Mouse (Mus musculus): ENCODE results near the gene Prkcb.

Gene Prkcb

GRCm38 (mm10) chr7:122520850-122521638, 232.5 kb downstream of the Prkcb start:
- DNase-seq (ENCODE audit: low read depth, low spot score) = no peak

DNA sequence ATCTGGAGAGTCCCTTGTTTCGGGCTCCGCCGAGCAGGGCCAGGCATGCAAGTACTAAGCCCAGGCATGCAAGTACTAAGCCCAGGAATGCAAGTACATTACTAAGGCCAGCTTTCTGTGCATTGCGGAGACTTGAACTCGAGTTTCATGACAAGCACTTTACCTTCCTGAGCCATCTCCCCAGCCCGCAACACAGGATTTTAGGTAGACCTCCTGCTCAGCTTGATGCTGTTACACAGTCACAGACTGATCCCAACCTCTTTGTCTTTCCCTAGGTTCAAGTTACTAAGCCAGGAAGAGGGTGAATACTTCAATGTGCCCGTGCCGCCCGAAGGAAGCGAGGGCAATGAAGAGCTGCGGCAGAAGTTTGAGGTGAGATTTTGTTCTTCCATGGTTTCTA, 239.7 kb downstream of the Prkcb start:
- DNase-seq (ENCODE audit: low read depth, low spot score) = no peak

DNA sequence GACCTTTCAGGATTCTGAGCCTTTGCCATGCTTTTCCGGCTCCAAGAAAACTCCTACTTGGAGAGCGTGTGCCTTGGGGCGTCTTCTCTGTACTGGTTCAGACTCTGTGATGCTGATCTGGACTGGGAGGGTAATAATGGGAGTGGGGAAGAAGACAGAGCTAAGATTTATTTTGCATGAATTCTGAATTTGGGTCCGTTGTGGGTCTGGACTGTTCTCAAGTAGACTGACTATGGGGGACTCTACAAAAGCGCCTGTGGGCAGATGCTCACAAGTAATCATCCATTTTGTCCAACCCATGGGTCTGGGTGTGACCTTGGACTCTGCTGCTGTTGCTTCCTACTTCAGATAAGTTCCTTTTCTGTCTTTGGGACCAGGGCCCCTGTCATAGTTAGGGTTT, 240.1 kb downstream of the Prkcb start:
- no peak for DNase-seq (ENCODE audit: low read depth, low spot score)

- no peak for DNase-seq (ENCODE audit: low read depth, low spot score)
Measured at GRCm38 (mm10) chr7:122533566-122534360, 245.2 kb downstream of the Prkcb start.

GRCm38 (mm10) chr7:122544616-122545015, 256.1 kb downstream of the Prkcb start:
- no peak for DNase-seq (ENCODE audit: low read depth, low spot score)

DNA sequence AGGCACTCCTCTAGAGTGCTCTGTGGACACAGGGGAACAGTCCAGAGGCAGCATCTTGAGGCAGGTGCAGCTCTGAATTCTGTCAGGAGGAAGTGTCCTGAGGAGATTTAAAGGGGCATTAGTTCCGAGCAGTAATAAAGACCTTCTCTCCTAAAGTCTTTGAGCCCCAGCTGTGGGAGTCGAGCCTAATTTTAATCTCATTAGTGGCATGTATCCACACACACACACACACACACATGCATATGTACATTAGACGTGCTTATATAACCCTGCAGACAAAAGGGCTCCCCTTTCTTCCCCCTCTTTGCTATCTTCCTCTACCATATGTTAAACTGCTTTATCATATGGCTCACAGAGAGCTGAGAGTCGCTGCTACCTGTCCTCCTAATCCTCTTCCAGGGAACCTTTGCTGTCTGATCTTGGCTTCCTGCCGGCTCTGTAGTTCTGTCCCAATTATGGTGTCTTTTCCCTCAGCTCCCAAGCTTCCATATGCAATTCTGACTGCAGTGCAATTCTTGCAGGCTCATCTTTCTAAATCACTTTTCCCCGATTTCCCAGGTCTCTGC, 268.1 kb downstream of the Prkcb start:
- no peak for DNase-seq (ENCODE audit: low read depth, low spot score)

DNA sequence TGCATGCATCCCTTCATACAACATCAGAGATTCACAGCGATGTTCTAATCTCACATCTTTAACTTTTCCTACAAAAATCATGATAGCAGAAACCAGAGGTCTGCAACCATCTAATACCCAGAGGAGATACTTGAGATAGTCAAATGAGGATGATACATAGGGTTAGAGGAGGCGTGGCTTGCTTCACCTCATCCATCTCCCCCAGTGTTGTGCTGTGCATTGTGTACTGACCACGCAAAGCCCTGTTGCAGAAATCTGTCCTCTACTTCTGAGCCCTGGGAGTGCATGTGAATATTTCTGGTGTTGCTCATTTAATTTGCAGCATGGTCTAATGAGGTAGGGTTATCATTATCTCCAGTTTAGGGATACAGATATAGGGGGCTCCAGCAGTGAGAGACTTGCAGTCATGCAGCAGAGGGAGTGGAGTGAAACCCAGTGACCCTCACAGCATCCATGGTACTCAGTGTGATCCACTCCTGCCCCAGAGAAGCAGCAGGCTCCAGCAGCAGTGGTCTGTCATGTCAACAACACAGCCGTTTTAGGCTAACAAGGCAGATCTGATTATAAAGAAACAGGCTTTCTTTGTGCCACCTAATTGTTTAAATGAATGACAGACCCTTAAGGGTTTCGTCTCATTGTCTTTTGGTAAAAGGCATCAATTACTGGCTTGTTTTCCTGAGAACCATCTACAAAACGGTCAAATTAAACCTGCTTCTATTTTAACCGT, 269.7 kb downstream of the Prkcb start:
- DNase-seq (ENCODE audit: low read depth, low spot score) = no peak

DNA sequence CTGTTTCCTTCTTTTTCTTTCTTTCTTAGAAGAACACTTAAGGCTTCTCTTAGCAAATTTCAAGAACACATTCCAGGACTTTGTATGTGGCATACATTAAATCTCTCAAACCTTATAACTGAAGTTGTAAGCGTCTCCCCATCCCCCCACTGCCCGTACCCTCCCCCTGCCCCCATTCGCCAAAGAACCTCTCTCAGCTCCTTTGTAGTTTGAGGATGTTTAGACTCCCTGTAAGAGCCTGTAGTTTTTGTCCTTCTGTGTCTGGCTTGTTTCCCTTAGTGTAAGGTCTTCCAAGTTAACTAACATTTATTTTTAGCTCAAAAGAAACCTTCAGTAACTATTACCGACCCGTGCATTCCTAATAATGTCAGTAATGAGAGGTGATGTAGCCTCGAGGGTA, 270.4 kb downstream of the Prkcb start:
- DNase-seq (ENCODE audit: low read depth, low spot score) = no peak

- DNase-seq (ENCODE audit: low read depth, low spot score) = no peak
Measured at GRCm38 (mm10) chr7:122562586-122562985, 274.0 kb downstream of the Prkcb start.

GRCm38 (mm10) chr7:122565371-122565770, 276.8 kb downstream of the Prkcb start:
- DNase-seq (ENCODE audit: low read depth, low spot score) = no peak

- no peak for DNase-seq (ENCODE audit: low read depth, low spot score)
Measured at GRCm38 (mm10) chr7:122566011-122566410, 277.5 kb downstream of the Prkcb start.

GRCm38 (mm10) chr7:122568787-122569186, 280.2 kb downstream of the Prkcb start:
- DNase-seq (ENCODE audit: low read depth, low spot score) = no peak

- DNase-seq (ENCODE audit: low read depth, low spot score) = no peak
Measured at GRCm38 (mm10) chr7:122570407-122570806, 281.9 kb downstream of the Prkcb start.

DNA sequence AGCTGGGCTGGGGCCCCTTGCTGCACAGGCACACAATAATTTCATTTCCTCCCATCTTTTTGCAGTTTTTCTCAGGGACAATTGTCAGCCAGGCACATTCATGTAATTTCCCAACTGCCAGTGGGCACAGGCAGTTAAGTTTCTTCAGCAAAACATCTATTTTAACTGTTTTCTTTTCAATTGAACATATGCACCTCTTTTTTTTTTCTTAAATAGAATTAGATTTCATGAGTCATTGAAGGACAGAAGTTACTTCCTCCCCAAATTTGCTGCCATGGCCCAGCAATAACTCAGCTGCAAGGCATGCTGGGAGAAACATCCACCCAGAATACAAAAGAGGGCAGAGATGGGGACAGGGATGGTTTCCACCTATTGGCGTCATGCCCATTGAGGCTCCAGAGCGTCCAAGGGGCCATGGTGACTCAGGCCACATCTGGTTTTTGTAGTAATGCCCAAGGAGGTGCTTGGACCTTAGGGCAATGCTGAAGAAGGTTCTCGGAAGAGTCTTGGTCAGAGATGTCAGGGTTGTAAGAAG, 284.6 kb downstream of the Prkcb start:
- no peak for DNase-seq (ENCODE audit: low read depth, low spot score)

DNA sequence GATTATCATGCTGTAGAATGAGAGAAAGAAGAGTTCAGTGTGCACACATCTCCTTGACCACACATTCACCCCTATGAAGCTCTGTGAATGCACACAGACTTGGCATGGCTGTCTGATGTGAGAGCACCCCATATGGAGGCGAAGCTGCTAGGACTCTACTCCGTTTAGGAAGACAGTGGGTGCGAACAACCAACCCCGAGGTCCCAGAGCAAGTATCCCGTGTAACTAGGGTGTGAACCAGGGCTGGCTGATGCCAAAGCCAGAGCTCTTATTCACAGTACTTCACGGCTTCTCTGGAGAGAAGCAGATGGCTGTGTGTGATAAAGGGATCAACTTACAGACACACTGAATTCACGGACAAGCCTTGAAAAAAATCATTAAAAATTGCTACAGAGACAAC, 285.9 kb downstream of the Prkcb start:
- no peak for DNase-seq (ENCODE audit: low read depth, low spot score)

DNA sequence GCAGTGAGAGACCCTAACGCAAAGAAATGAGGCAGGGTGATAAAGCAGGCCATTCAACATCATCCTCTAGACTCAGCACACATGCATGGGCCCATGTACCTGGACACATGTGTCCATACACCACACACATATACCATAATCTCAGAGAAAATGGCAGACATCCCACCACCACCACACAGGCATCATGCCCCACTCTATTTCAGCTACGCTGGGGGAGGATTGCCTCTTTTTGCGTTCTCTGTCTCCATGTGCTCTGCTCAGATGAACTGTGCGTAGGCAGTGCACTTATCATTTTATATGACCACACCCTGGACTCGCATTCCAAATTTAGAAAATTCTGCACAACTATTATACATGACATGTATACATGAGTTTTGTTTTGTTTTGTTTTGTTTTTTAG, 286.5 kb downstream of the Prkcb start:
- DNase-seq (ENCODE audit: low read depth, low spot score) = no peak

GRCm38 (mm10) chr7:122575506-122575905, 287.0 kb downstream of the Prkcb start:
- DNase-seq (ENCODE audit: low read depth, low spot score) = no peak

DNA sequence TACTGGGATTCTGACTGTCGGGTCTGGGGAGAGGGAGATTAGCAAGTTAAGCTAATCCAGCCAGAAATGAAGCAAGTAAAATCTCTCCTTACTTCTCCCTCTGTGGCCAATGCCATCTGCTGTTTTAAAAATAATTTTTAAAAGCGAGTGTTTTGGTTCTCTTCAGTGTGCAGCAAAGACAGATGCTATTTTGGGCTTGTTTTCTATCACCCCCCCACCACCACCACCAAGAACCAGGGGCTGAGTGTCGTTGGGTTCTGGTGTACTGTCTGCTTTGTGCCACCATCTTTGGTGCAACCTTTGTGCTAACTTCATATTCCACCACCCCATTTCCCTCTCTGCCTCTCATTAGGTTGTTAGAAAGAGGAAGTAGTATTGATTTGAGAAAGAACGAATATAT, 289.0 kb downstream of the Prkcb start:
- no peak for DNase-seq (ENCODE audit: low read depth, low spot score)

GRCm38 (mm10) chr7:122579461-122580157, 291.1 kb downstream of the Prkcb start:
- no peak for DNase-seq (ENCODE audit: low read depth, low spot score)

- DNase-seq (ENCODE audit: low read depth, low spot score) = no peak
Measured at GRCm38 (mm10) chr7:122580158-122580475, 291.6 kb downstream of the Prkcb start.

DNA sequence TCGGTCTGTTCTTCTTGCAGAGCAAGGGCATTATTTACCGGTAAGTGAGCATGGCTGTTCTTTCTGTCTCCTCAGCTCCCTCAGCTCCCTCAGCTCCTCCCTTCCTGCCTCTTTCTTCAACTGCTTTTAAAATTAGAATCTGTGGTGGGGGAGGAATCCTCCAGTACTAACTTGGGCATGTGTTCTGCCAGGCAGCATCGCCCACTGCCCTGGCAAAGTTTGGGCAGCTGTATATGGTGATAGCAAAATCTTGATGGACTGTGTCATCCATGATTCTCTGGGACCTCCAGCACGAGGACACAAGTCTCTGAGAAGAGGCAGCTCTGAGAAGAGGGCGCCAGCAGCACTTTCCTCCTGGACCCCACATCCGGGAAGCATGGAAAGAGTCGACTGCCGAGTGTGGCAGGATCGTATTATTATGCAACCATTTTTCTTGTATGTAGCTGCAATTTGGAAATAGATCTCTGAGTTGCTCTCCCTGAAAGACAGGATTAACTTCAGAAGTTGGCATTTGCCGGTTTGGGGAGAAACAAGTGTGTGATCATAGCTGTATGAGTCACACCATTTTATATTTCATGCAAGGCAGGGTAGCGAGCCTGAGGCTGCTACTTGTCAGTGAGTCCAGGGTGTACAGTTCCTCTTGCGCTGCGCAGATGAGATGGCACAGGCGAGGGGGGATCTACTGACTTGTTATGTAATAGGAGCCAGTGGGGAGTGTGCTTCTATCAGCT, 296.0 kb downstream of the Prkcb start:
- DNase-seq (ENCODE audit: low read depth, low spot score) = no peak

Measured in embryo, embryonic 11.5 days (tissue).